Mouse (Mus musculus): Measurements from ENCODE around the gene Mfsd13b.

DNA sequence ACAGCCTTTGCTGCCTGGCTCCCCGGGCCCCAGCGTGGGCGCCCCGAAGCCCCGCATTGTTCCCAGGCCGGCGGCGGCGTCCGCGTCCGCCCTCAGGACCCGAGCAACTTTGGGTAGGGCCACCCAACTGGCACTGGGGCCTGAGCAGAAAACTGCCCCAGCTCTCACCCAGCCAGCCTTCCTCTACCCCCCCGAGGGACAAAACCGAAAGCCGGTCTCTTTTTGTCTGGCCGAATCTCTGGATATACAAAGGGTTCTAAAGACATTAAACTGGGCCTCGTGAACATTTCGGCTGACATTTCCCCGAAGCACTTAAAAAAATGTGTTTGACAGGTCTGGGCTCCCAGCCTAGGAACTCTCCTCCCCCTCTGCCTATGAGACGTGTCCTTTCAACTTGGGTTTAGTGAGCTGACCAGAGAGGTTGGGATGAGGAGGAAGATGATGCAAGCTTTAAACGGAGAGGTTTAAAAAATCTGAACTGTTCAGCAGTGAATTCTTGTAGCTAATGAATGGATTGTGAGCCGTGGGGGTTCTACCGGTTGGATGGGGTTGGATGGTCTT is 52.9 kb downstream of the Mfsd13b start:
- no peak; the same call in 1 of the 2 replicates for TF ChIP-seq TCF12 (IDR thresholded peaks at IDR 0.05; ENCODE audit: low read depth, low read length)
- TF ChIP-seq CTCF (conservative IDR thresholded peaks at IDR 0.05 in 1 of 2, IDR thresholded peaks at IDR 0.05 in 1 of 2; ENCODE audit: low read depth in 2 of 2, low read length in 2 of 2), result no peak
- no peak for TF ChIP-seq ZNF384 (IDR thresholded peaks at IDR 0.05; ENCODE audit: low read depth, low read length)
- no peak for TF ChIP-seq GABPA (IDR thresholded peaks at IDR 0.05; ENCODE audit: insufficient replicate concordance, low read depth, low read length)
- 0 out of 2 replicates have a peak, but pooled peaks have one; percentile 32 for TF ChIP-seq POLR2A (IDR thresholded peaks at IDR 0.05; ENCODE audit: low read depth, low read length)
- TF ChIP-seq SIN3A (IDR thresholded peaks at IDR 0.05; ENCODE audit: low read length), result peak; percentile 83; the same call in 1 of the 2 replicates
- no peak for TF ChIP-seq ETS1 (conservative IDR thresholded peaks at IDR 0.05; ENCODE audit: low read depth, low read length)
- TF ChIP-seq EP300 (IDR thresholded peaks at IDR 0.05; ENCODE audit: low read length), result no peak

All from CH12.LX (cell line).